Mouse (Mus musculus) C2C12 (cell line): Measurements from ENCODE around the gene Gm49510.

ENCODE experiments used
- CEBPB ChIP-seq: IDR thresholded peaks from one replicate; pipeline ENCODE4 v1.6.1; 2011; ENCODE audit warnings: low read depth, mild to moderate bottlenecking, control low read depth, moderate library complexity
- CTCF ChIP-seq: IDR thresholded peaks from one replicate; pipeline ENCODE4 v1.5.1; 2011; ENCODE audit not compliant: control insufficient read depth, insufficient read depth, insufficient read length
- MAX ChIP-seq: IDR thresholded peaks from one replicate; pipeline ENCODE4 v1.6.1; 2011; ENCODE audit warnings: mild to moderate bottlenecking, control low read depth
- MYOG ChIP-seq: IDR thresholded peaks from one replicate; pipeline ENCODE4 v1.6.1; 2011; ENCODE audit not compliant: control insufficient read depth, insufficient read length; ENCODE audit errors: extremely low read depth
- USF1 ChIP-seq: IDR thresholded peaks from one replicate; pipeline ENCODE4 v1.6.1; 2011; ENCODE audit warnings: low read depth, mild to moderate bottlenecking, control low read depth, moderate library complexity

- TF ChIP-seq MAX (no peak), CTCF (no peak), USF1 (no peak), CEBPB (no peak), MYOG (no peak)
Measured at GRCm38 (mm10) chr15:78959537-78959936, 60.1 kb downstream of the Gm49510 start.
